Mouse (Mus musculus) ES-Bruce4 (cell line): ENCODE results near the gene Stk39. TPM values are rescaled to one million over a fixed set of nuclear protein-coding genes. Genes with fewer than 3 reads are reported as not detected.

Source experiments
- H3K27ac ChIP-seq: 2 replicates; pipeline ENCODE4 v1.5.1; 2012; ENCODE audit warnings: low read length, inconsistent platforms; ENCODE audit not compliant: insufficient read depth
- H3K27me3 ChIP-seq: 2 replicates; pipeline ENCODE4 v1.6.1; 2012; ENCODE audit warnings: mild to moderate bottlenecking, low read length, inconsistent platforms; ENCODE audit not compliant: control insufficient read depth, poor library complexity, insufficient read depth, severe bottlenecking
- H3K36me3 ChIP-seq: 2 replicates; pipeline ENCODE4 v1.6.1; 2012; ENCODE audit warnings: inconsistent platforms, mild to moderate bottlenecking, low read length, moderate library complexity; ENCODE audit not compliant: control insufficient read depth, poor library complexity, insufficient read depth, severe bottlenecking
- H3K4me1 ChIP-seq: one replicate; pipeline ENCODE4 v1.8.1; 2011; ENCODE audit warnings: low read length; ENCODE audit not compliant: control insufficient read depth, insufficient read depth
- H3K4me3 ChIP-seq: 2 replicates; pipeline ENCODE4 v1.5.1; 2011; ENCODE audit warnings: low read depth, mild to moderate bottlenecking, low read length
- H3K9ac ChIP-seq: 2 replicates; pipeline ENCODE4 v1.6.1; 2012; ENCODE audit warnings: low read depth, mild to moderate bottlenecking, inconsistent platforms; ENCODE audit not compliant: poor library complexity, severe bottlenecking
- H3K9me3 ChIP-seq: replicated peaks from 2 replicates; pipeline ENCODE4 v1.6.1; 2012; ENCODE audit warnings: mild to moderate bottlenecking, low read length, inconsistent platforms; ENCODE audit not compliant: control insufficient read depth, poor library complexity, insufficient read depth, severe bottlenecking
- CTCF ChIP-seq: IDR thresholded peaks from one replicate; pipeline ENCODE4 v1.8.1; 2011; ENCODE audit warnings: low read depth, low read length
- EP300 ChIP-seq: IDR thresholded peaks from 2 replicates; pipeline ENCODE4 v1.6.1; 2011; ENCODE audit warnings: low read depth, low read length; ENCODE audit not compliant: insufficient read depth
- POLR2A ChIP-seq: IDR thresholded peaks from one replicate; pipeline ENCODE4 v1.8.1; 2011; ENCODE audit warnings: low read length; ENCODE audit not compliant: insufficient read depth
- polyA plus RNA-seq: library from polyadenylated mRNA; stranded (reverse); fragments of >200 nt; gene quantifications from 2 replicates; pipeline ENCODE4 v1.2.4, GENCODE M21; 2011; ENCODE audit warnings: low read depth; ENCODE audit not compliant: missing spikeins, insufficient read depth, insufficient read length

The Stk39 gene
- polyA plus RNA-seq, 1 experiment, result 7.6 TPM

- TF ChIP-seq CTCF, result no peak
- TF ChIP-seq POLR2A, result no peak
- Histone ChIP-seq H3K27me3 (no peaks in the 10 kb centered on the region), H3K36me3 (no peaks in the 10 kb centered on the region), H3K27ac (no peak overlapping the region), H3K9ac (no peak overlapping the region), H3K4me3 (no peak overlapping the region), H3K4me1 (no peaks in the 10 kb centered on the region), H3K9me3 (no peaks in the 10 kb centered on the region)
These were observed 13.1 kb upstream of the Stk39 start for GRCm38 (mm10) chr2:68485141-68485540.

GRCm38 (mm10) chr2:68482896-68483295, 10.8 kb upstream of the Stk39 start:
- Histone ChIP-seq H3K9ac (no peak overlapping the region), H3K4me3 (no peak overlapping the region), H3K27me3 (no peaks in the 10 kb centered on the region), H3K36me3 (no peaks in the 10 kb centered on the region), H3K9me3 (no peaks in the 10 kb centered on the region), H3K27ac (no peak overlapping the region), H3K4me1 (no peaks in the 10 kb centered on the region)
- TF ChIP-seq EP300 (no peak), POLR2A (no peak)

- no peak for TF ChIP-seq POLR2A
- TF ChIP-seq CTCF, result no peak
- TF ChIP-seq EP300, result no peak
- no peak overlapping the region for H3K4me3 ChIP-seq
- H3K27ac ChIP-seq, result no peak overlapping the region
- no peaks in the 10 kb centered on the region for H3K4me1 ChIP-seq
- H3K36me3 ChIP-seq, result no peaks in the 10 kb centered on the region
- no peak overlapping the region for H3K9ac ChIP-seq
- H3K9me3 ChIP-seq, result no peaks in the 10 kb centered on the region
- H3K27me3 ChIP-seq, result no peaks in the 10 kb centered on the region
These were observed 7.8 kb upstream of the Stk39 start for GRCm38 (mm10) chr2:68479823-68480222.

GRCm38 (mm10) chr2:68472921-68473320, 853 bp upstream of the Stk39 start:
- Histone ChIP-seq H3K4me3 (no peak overlapping the region), H3K4me1 (no peaks in the 10 kb centered on the region), H3K9ac (no peak overlapping the region), H3K36me3 (no peaks in the 10 kb centered on the region), H3K27ac (no peak overlapping the region), H3K27me3 (peaks cover 8% of the 10 kb centered on the region), H3K9me3 (no peaks in the 10 kb centered on the region)
- TF ChIP-seq EP300 (no peak), POLR2A (no peak), CTCF (no peak)

GRCm38 (mm10) chr2:68472551-68472910, 463 bp upstream of the Stk39 start:
- no peaks in the 10 kb centered on the region for H3K36me3 ChIP-seq
- H3K27ac ChIP-seq, result no peak overlapping the region
- H3K4me1 ChIP-seq, result no peaks in the 10 kb centered on the region
- no peaks in the 10 kb centered on the region for H3K9me3 ChIP-seq
- H3K9ac ChIP-seq, result peak overlapping the region; percentile 85
- TF ChIP-seq EP300, result no peak
- TF ChIP-seq CTCF, result no peak
- no peak for TF ChIP-seq POLR2A
- peaks cover 8% of the 10 kb centered on the region for H3K27me3 ChIP-seq
- peak overlapping the region; percentile 78 for H3K4me3 ChIP-seq

- Histone ChIP-seq H3K4me1 (no peaks in the 10 kb centered on the region), H3K27ac (no peak overlapping the region)
- TF ChIP-seq POLR2A, result no peak
- no peak for TF ChIP-seq EP300
These were observed 943 bp downstream of the Stk39 start for GRCm38 (mm10) chr2:68470891-68471758.

More at GRCm38 (mm10) chr2:68470891-68471758, 943 bp downstream of the Stk39 start:
- peak overlapping the region; percentile 78 for H3K4me3 ChIP-seq
- no peaks in the 10 kb centered on the region for H3K36me3 ChIP-seq
- peaks cover 8% of the 10 kb centered on the region for H3K27me3 ChIP-seq
- no peaks in the 10 kb centered on the region for H3K9me3 ChIP-seq
- peak overlapping the region; percentile 85 for H3K9ac ChIP-seq
